Mouse (Mus musculus) MEL (cell line): Measurements from ENCODE around the gene Kdm4d. TPM values are rescaled to one million over a fixed set of nuclear protein-coding genes. Genes with fewer than 3 reads are reported as not detected.

Experiments
- DNase-seq: peaks from one replicate; pipeline ENCODE4 v3.0.0; 2011; ENCODE audit warnings: low read depth, low spot score
- H3K27ac ChIP-seq: 2 replicates; pipeline ENCODE4 v1.5.1; 2012; ENCODE audit warnings: low read depth, mild to moderate bottlenecking, control low read depth, low read length, moderate library complexity; ENCODE audit not compliant: control insufficient read depth
- H3K27me3 ChIP-seq, 2 experiments: fragments of 150-350 bp in 1 of 2; sonication (generic) in 1 of 2; 2 replicates each; pipeline ENCODE4 v1.6.1; 2012; ENCODE audit warnings: low read length in 2 of 2, mild to moderate bottlenecking in 2 of 2, improper control_type of control experiment in 1 of 2, moderate library complexity in 1 of 2; ENCODE audit not compliant: insufficient read depth in 2 of 2, control insufficient read depth in 1 of 2
- H3K36me3 ChIP-seq, 2 experiments: 2 replicates each; pipeline ENCODE4 v1.6.1; 2012 to 2014; ENCODE audit warnings: low read length in 2 of 2, improper control_type of control experiment in 1 of 2, inconsistent platforms in 1 of 2, mild to moderate bottlenecking in 1 of 2; ENCODE audit not compliant: insufficient read depth in 2 of 2, control insufficient read depth in 1 of 2
- H3K4me1 ChIP-seq, 2 experiments: fragments of 150-350 bp in 1 of 2; sonication (generic) in 1 of 2; 2 replicates each; pipeline ENCODE4 v1.6.1; 2012; ENCODE audit warnings: low read length in 2 of 2, improper control_type of control experiment in 1 of 2, mild to moderate bottlenecking in 1 of 2; ENCODE audit not compliant: insufficient read depth in 2 of 2, control insufficient read depth in 1 of 2
- H3K4me3 ChIP-seq, 2 experiments: fragments of 150-350 bp in 1 of 2; sonication (generic) in 1 of 2; 2 replicates each; pipeline ENCODE4 v1.5.1; 2012; ENCODE audit warnings: low read depth in 2 of 2, low read length in 2 of 2, mild to moderate bottlenecking in 2 of 2, moderate library complexity in 2 of 2, control low read depth in 1 of 2, improper control_type of control experiment in 1 of 2; ENCODE audit not compliant: control insufficient read depth in 1 of 2, insufficient read depth in 1 of 2
- H3K79me2 ChIP-seq: 2 replicates; pipeline ENCODE4 v1.6.1; 2012; ENCODE audit warnings: mild to moderate bottlenecking, low read length, moderate library complexity; ENCODE audit not compliant: control insufficient read depth, poor library complexity, insufficient read depth
- H3K9ac ChIP-seq: 2 replicates; pipeline ENCODE4 v1.6.1; 2012; ENCODE audit warnings: low read depth, mild to moderate bottlenecking, control low read depth, low read length, moderate library complexity; ENCODE audit not compliant: control insufficient read depth, poor library complexity, severe bottlenecking
- H3K9me3 ChIP-seq: fragments of 150-350 bp; sonication (generic); replicated peaks from 2 replicates; pipeline ENCODE4 v1.6.1; 2012; ENCODE audit warnings: mild to moderate bottlenecking, low read length, improper control_type of control experiment, moderate library complexity; ENCODE audit not compliant: insufficient read depth
- CHD1 ChIP-seq: IDR thresholded peaks from 2 replicates; pipeline ENCODE4 v1.6.1; 2012; ENCODE audit warnings: low read depth, mild to moderate bottlenecking, inconsistent platforms, low read length, improper control_type of control experiment
- CTCF ChIP-seq, 3 experiments: IDR thresholded peaks in 2 of 3; conservative IDR thresholded peaks in 1 of 3; 2 replicates each; pipeline ENCODE4 v1.5.1; 2011 to 2012; ENCODE audit warnings: low read length in 3 of 3, low read depth in 2 of 3, mild to moderate bottlenecking in 2 of 3, improper control_type of control experiment in 1 of 3, inconsistent platforms in 1 of 3, mixed read lengths in 1 of 3, moderate library complexity in 1 of 3; ENCODE audit not compliant: control insufficient read depth in 1 of 3, insufficient read depth in 1 of 3, poor library complexity in 1 of 3, severe bottlenecking in 1 of 3
- EP300 ChIP-seq, 2 experiments: IDR thresholded peaks; 2 replicates each; pipeline ENCODE4 v1.6.1; 2011; ENCODE audit warnings: improper control_type of control experiment in 2 of 2, low read length in 2 of 2, low read depth in 1 of 2, mild to moderate bottlenecking in 1 of 2
- GABPA ChIP-seq: IDR thresholded peaks from 2 replicates; pipeline ENCODE4 v1.6.1; 2012; ENCODE audit warnings: low read depth, mild to moderate bottlenecking, inconsistent platforms, low read length, improper control_type of control experiment, moderate library complexity
- GATA1 ChIP-seq: IDR thresholded peaks from 2 replicates; pipeline ENCODE4 v1.6.1; 2011; ENCODE audit warnings: low read depth, low read length, improper control_type of control experiment
- KAT2A ChIP-seq: conservative IDR thresholded peaks from 2 replicates; pipeline ENCODE4 v1.6.1; 2012; ENCODE audit warnings: low read depth, low read length, improper control_type of control experiment, inconsistent platforms
- MAFK ChIP-seq: IDR thresholded peaks from 2 replicates; pipeline ENCODE4 v1.6.1; 2011; ENCODE audit warnings: low read depth, mild to moderate bottlenecking, low read length, improper control_type of control experiment, borderline replicate concordance
- MEF2A ChIP-seq: IDR thresholded peaks from 2 replicates; pipeline ENCODE4 v1.6.1; 2014; ENCODE audit warnings: low read depth, mild to moderate bottlenecking, inconsistent platforms, low read length, improper control_type of control experiment; ENCODE audit not compliant: poor library complexity, insufficient replicate concordance, severe bottlenecking; ENCODE audit errors: extremely low read depth
- MYB ChIP-seq: IDR thresholded peaks from 2 replicates; pipeline ENCODE4 v1.6.1; 2011; ENCODE audit warnings: mild to moderate bottlenecking, low read depth, low read length, improper control_type of control experiment
- POLR2AphosphoS2 ChIP-seq: IDR thresholded peaks from 2 replicates; pipeline ENCODE4 v1.6.1; 2011; ENCODE audit warnings: low read length, improper control_type of control experiment
- RAD21 ChIP-seq: IDR thresholded peaks from 2 replicates; pipeline ENCODE4 v1.6.1; 2011; ENCODE audit warnings: mild to moderate bottlenecking, low read depth, low read length, improper control_type of control experiment
- SMC3 ChIP-seq: IDR thresholded peaks from 2 replicates; pipeline ENCODE4 v1.6.1; 2011; ENCODE audit warnings: low read depth, low read length, improper control_type of control experiment
- TAL1 ChIP-seq: IDR thresholded peaks from 2 replicates; pipeline ENCODE4 v1.6.1; 2012; ENCODE audit warnings: mild to moderate bottlenecking, inconsistent platforms, low read length, moderate library complexity, mixed read lengths
- TBP ChIP-seq: IDR thresholded peaks from 2 replicates; pipeline ENCODE4 v1.8.0; 2011; ENCODE audit warnings: low read depth, low read length, improper control_type of control experiment
- USF1 ChIP-seq: IDR thresholded peaks from 2 replicates; pipeline ENCODE4 v1.6.1; 2014; ENCODE audit warnings: low read depth, mild to moderate bottlenecking, inconsistent platforms, low read length, improper control_type of control experiment, moderate library complexity
- ZMIZ1 ChIP-seq: IDR thresholded peaks from 2 replicates; pipeline ENCODE4 v1.6.1; 2012; ENCODE audit warnings: low read depth, mild to moderate bottlenecking, inconsistent platforms, low read length, improper control_type of control experiment, moderate library complexity
- ZNF384 ChIP-seq: IDR thresholded peaks from 2 replicates; pipeline ENCODE4 v1.6.1; 2012; ENCODE audit warnings: low read depth, mild to moderate bottlenecking, inconsistent platforms, low read length, improper control_type of control experiment
- polyA plus RNA-seq, 2 experiments: library from polyadenylated mRNA; stranded (reverse) in 1 of 2; unstranded in 1 of 2; fragments of >175 nt in 1 of 2; fragments of >200 nt in 1 of 2; gene quantifications; 2 replicates each; pipeline versions ENCODE4 v1.2.1 to v1.2.4; 2012; ENCODE audit warnings: low replicate concordance in 2 of 2, low read depth in 1 of 2; ENCODE audit not compliant: insufficient read length in 2 of 2, insufficient read depth in 1 of 2, missing spikeins in 1 of 2
- total RNA-seq: library from RNA; depleted of rRNA; stranded (reverse); fragments of 300-350 nt; gene quantifications from 2 replicates; pipeline ENCODE4 v1.2.3, GENCODE M21; 2012

Kdm4d gene
- total and polyA plus RNA-seq, 3 experiments = 0.40 to 0.58 TPM; not detected in 1

GRCm38 (mm10) chr9:14520971-14521670 is 20.8 kb upstream of the Kdm4d start:
- no peak overlapping the region for H3K9ac ChIP-seq
- H3K79me2 ChIP-seq = no peaks in the 10 kb centered on the region
- H3K36me3 ChIP-seq = no peaks in the 10 kb centered on the region
- H3K27me3 ChIP-seq = no peaks in the 10 kb centered on the region; a peak in 1 of 4 replicates
- H3K27ac ChIP-seq = no peak overlapping the region
- TF ChIP-seq SMC3 = peak; percentile 25; the same call in 1 of the 2 replicates
- no peak for TF ChIP-seq KAT2A
- no peaks in the 10 kb centered on the region for H3K4me1 ChIP-seq
- no peak overlapping the region for H3K4me3 ChIP-seq
- H3K9me3 ChIP-seq = no peaks in the 10 kb centered on the region
- DNase-seq = no peak

- no peaks in the 10 kb centered on the region for H3K9me3 ChIP-seq
- no peak overlapping the region for H3K9ac ChIP-seq
- H3K4me3 ChIP-seq = no peak overlapping the region
- no peak for TF ChIP-seq MAFK
- no peak for TF ChIP-seq TAL1
- TF ChIP-seq RAD21 = no peak
- TF ChIP-seq SMC3 = no peak
- no peak for TF ChIP-seq MYB
- no peak for TF ChIP-seq GATA1
- no peak for TF ChIP-seq KAT2A
- TF ChIP-seq CHD1 = no peak
- no peak for TF ChIP-seq CTCF (IDR thresholded peaks at IDR 0.05 in 2 of 3, conservative IDR thresholded peaks at IDR 0.05 in 1 of 3; ENCODE audit: control insufficient read depth in 1 of 3, insufficient read depth in 1 of 3, low read depth in 2 of 3, low read length in 3 of 3, poor library complexity in 1 of 3, severe bottlenecking in 1 of 3)
- no peak for TF ChIP-seq TBP
- TF ChIP-seq USF1 = no peak
- TF ChIP-seq ZMIZ1 = no peak
- TF ChIP-seq ZNF384 = no peak
- TF ChIP-seq GABPA = no peak
- TF ChIP-seq EP300 (IDR thresholded peaks at IDR 0.05; ENCODE audit: low read depth in 1 of 2, low read length in 2 of 2) = no peak
- TF ChIP-seq POLR2AphosphoS2 = no peak
- no peak for TF ChIP-seq MEF2A
- no peaks in the 10 kb centered on the region for H3K27me3 ChIP-seq
- no peaks in the 10 kb centered on the region for H3K36me3 ChIP-seq
- H3K27ac ChIP-seq = no peak overlapping the region
- no peaks in the 10 kb centered on the region for H3K4me1 ChIP-seq
- DNase-seq = no peak
- H3K79me2 ChIP-seq = no peaks in the 10 kb centered on the region
Measured at GRCm38 (mm10) chr9:14518105-14518504, 17.8 kb upstream of the Kdm4d start.
